Mouse (Mus musculus) spleen, adult 2 months (tissue): Measurements from ENCODE around the gene Cse1l.

Source experiments
- CTCF ChIP-seq: fragments of 200-500 bp; IDR thresholded peaks from 2 replicates; pipeline ENCODE4 v1.5.1; 2011; ENCODE audit warnings: mild to moderate bottlenecking, inconsistent platforms; ENCODE audit not compliant: insufficient read depth, insufficient read length, insufficient replicate concordance; ENCODE audit errors: extremely low read depth
- POLR2A ChIP-seq: fragments of 200-500 bp; IDR thresholded peaks from 2 replicates; pipeline ENCODE4 v1.6.1; 2011; ENCODE audit warnings: low read depth, low read length, inconsistent platforms

GRCm38 (mm10) chr2:166885066-166885465 lies 20.8 kb upstream of the Cse1l start:
- no peak for TF ChIP-seq POLR2A
- no peak for TF ChIP-seq CTCF
